Mouse (Mus musculus) thymus, postnatal 10 days (tissue): Measurements from ENCODE around the gene Tbcc.
A peak's percentile ranks its signal among the peaks of the same experiment; 100 is the strongest.

Source experiments
- DNase-seq, 2 experiments: peaks; one replicate each; pipeline ENCODE4 v3.0.0; 2021; ENCODE audit warnings: low spot score in 2 of 2

Tbcc gene

GRCm38 (mm10) chr17:46903876-46904490 is 13.5 kb downstream of the Tbcc start:
- peak; percentile 33 to 69 for DNase-seq

GRCm38 (mm10) chr17:46910186-46910585 is 19.7 kb downstream of the Tbcc start, which contains the start of gene Prph2:
Prph2 (plus strand) TSS chr17:46910459.
- DNase-seq, result no peak

GRCm38 (mm10) chr17:46912331-46912730 is 21.8 kb downstream of the Tbcc start:
- DNase-seq, result no peak

GRCm38 (mm10) chr17:46915129-46915528 is 24.6 kb downstream of the Tbcc start:
- DNase-seq, result no peak

- DNase-seq, result no peak
Observed at GRCm38 (mm10) chr17:46918951-46919350, 28.5 kb downstream of the Tbcc start.

GRCm38 (mm10) chr17:46920855-46921254 is 30.4 kb downstream of the Tbcc start:
- DNase-seq, result no peak

GRCm38 (mm10) chr17:46926192-46926591 is 35.7 kb downstream of the Tbcc start:
- no peak for DNase-seq

GRCm38 (mm10) chr17:46926941-46927340 is 36.5 kb downstream of the Tbcc start:
- DNase-seq, result no peak

- DNase-seq, result no peak
Observed at GRCm38 (mm10) chr17:46927781-46928180, 37.3 kb downstream of the Tbcc start.

GRCm38 (mm10) chr17:46929277-46929676 is 38.8 kb downstream of the Tbcc start:
- no peak for DNase-seq

GRCm38 (mm10) chr17:46929897-46930296 is 39.4 kb downstream of the Tbcc start:
- no peak for DNase-seq

- DNase-seq, result no peak
Observed at GRCm38 (mm10) chr17:46932961-46933360, 42.5 kb downstream of the Tbcc start.

- peak in 1 of 2 experiments; percentile 65 for DNase-seq
Observed at GRCm38 (mm10) chr17:46933557-46934348, 43.3 kb downstream of the Tbcc start.

- no peak for DNase-seq
Observed at GRCm38 (mm10) chr17:46940461-46940860, 50.0 kb downstream of the Tbcc start.
